Mouse (Mus musculus): ENCODE measurements around the gene Flt3l. TPM values are rescaled to one million over a fixed set of nuclear protein-coding genes. Genes with fewer than 3 reads are reported as not detected.
"Not testable (repeated sequence)": the region's sequence is repeated elsewhere in the genome, so short reads cannot be mapped to it uniquely, and the experiment has no call there.

The Flt3l gene
- total RNA-seq, 2 experiments from 2014 or later = 18.8 to 23.1 TPM

GRCm38 (mm10) chr7:45125144-45125600, 11.1 kb downstream of the Flt3l start:
- no peak for DNase-seq (ENCODE audit: low spot score in 2 of 2)

- peak; percentile 91 to 97 for DNase-seq (ENCODE audit: low spot score in 2 of 2)
These were observed 11.7 kb downstream of the Flt3l start, which contains the start of gene Rps11 for GRCm38 (mm10) chr7:45124224-45125143. Gene Rps11, minus strand, starts transcription at chr7:45124439.

- DNase-seq (ENCODE audit: low spot score in 2 of 2) = no peak
These were observed 13.1 kb downstream of the Flt3l start for GRCm38 (mm10) chr7:45123186-45123570.

DNA sequence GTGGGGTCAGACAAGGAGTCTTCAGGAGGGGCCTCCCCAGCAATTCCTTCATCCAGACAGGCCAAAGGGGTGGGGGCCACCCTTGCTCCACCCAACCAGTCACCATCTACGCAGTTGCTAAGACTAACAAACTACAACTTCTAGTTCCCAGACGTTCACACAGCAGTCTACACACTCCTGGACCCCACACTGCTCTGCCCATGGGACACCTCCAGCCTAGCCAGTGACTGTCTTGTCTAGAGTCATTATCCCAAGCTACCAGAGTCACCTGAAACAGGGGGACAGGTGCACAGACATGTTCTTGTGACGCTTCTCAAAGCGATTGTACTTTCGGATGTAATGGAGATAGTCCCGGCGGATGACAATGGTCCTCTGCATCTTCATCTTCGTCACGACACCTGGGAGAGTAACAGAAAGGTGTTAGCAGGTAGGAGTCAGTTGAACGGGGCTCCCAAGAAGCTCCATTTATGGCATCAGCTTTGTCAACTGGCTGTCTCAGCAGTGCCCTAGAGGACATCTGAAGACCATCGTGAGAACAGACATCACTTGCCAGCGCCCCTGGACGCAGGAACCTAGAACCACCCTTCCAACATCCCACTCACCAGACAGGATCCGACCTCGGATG, 13.6 kb downstream of the Flt3l start:
- no peak for DNase-seq (ENCODE audit: low spot score in 2 of 2)

GRCm38 (mm10) chr7:45121966-45122365, 14.3 kb downstream of the Flt3l start:
- no peak for DNase-seq (ENCODE audit: low spot score in 2 of 2)

GRCm38 (mm10) chr7:45121404-45121803, 14.8 kb downstream of the Flt3l start:
- no peak for DNase-seq (ENCODE audit: low spot score in 2 of 2)

- no peak for DNase-seq (ENCODE audit: low spot score in 2 of 2)
These were observed 16.2 kb downstream of the Flt3l start for GRCm38 (mm10) chr7:45119780-45120709.

DNA sequence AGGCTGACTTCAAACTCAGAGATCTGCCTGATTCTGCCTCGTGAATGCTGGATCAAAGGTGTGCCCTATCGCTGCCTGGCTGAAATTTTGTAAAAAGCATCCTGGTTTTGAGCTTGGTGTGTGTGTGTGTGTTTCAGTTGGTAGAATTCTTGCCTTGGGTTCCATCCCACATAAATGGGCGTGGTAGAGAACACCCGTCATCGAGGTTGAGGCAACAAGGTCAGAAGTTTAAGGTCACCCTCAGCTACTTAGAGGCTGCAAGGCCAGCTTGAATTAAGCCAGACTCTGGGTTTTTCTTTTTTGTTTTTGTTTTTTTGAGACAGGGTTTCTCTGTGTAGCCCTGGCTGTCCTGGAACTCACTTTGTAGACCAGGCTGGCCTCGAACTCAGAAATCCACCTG, 17.9 kb downstream of the Flt3l start:
- DNase-seq (ENCODE audit: low spot score in 2 of 2) = no peak

DNA sequence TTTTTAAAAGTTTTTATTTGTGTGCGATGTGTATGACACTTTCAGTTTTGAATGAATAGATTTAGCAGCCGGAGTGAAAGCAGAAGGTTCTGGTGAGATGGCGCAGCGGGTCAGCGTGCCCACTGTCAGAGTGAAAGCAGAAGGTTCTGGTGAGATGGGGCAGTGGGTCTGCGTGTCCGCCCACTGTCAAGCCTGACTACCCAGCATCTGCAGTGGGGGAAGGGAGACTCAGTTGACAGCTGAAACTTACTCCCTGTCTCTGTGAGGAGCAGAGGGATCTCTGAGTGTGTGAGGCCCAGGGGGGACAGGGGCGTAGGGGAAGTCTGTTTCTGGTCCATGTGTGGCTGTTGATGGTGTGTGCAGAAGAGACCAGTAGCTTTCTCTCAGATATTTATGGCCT, 18.7 kb downstream of the Flt3l start:
- no peak for DNase-seq (ENCODE audit: low spot score in 2 of 2)

DNA sequence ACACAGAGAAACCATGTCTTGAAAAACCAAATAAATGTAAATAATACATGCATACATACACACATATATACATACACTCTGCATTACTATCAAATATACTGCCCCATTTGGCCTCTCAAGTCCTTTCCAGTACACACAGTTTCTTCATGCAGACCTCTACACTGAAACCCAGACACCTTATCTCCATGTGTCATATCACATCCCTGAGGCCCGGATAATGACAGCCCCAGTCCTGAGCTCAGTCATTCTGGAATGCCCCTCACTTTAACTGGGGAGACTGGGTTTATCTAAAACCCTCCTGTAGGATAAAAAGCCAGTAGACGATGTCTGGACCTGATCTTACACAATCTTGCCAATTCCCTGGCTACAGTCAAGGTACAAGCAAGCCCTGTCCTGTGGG, 22.8 kb downstream of the Flt3l start:
- no peak for DNase-seq (ENCODE audit: low spot score in 2 of 2)

DNA sequence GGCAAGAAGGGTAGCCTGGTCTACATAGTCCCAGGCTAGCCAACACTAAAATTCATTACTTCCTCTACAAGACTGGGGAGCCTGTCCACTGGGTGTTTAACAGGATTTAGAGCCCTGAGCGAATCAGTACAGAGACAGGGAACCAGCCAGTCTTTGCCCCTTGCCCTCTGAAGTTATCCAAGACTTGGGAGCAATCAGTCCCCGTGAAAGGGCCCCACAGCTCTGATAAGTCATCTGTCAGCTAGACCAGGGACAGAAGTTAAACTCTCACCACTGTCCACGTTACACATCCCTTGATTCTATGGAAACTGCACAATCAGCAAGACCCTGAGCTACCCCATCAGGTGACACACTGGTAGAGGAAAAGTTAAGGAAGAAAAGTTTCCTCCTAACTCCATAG, 23.7 kb downstream of the Flt3l start:
- DNase-seq (ENCODE audit: low spot score in 2 of 2) = no peak

DNA sequence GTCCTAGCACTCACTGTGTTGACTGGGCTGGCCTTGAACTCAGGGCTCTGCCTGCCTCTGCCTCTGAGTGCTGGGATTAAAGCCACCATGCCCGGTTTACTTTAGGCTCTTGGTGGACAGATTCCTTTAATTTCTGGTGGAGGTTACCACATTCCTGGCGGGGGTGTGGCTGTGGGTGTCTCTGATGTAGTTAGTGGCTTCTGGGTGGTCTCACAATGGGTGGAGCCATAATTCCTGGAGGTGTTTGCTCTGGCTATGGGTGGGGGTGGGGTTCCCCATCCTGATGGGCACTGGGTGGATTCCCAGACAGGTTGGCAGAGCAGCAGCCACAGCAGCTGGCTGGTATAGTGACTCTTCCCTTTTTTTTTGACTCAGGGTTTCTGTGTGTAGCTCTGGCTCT, 24.3 kb downstream of the Flt3l start:
- DNase-seq (ENCODE audit: low spot score in 2 of 2) = no peak

DNA sequence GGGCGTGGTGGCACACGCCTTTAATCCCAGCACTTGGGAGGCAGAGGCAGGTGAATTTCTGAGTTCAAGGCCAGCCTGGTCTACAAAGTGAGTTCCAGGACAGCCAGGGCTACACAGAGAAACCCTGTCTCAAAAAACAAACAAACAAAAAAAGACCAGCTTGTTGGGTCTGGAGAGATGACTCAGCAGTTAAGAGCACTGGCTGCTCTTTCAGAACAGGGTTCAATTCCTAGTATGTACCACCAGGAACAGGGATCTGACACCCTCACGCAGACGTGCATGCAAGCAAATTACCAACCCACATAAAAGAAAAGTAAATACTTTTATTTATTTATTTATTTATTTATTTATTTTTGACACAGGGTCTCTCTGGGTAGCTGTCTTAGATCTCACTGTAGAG, 26.1 kb downstream of the Flt3l start:
- DNase-seq (ENCODE audit: low spot score in 2 of 2) = not testable (repeated sequence)

DNA sequence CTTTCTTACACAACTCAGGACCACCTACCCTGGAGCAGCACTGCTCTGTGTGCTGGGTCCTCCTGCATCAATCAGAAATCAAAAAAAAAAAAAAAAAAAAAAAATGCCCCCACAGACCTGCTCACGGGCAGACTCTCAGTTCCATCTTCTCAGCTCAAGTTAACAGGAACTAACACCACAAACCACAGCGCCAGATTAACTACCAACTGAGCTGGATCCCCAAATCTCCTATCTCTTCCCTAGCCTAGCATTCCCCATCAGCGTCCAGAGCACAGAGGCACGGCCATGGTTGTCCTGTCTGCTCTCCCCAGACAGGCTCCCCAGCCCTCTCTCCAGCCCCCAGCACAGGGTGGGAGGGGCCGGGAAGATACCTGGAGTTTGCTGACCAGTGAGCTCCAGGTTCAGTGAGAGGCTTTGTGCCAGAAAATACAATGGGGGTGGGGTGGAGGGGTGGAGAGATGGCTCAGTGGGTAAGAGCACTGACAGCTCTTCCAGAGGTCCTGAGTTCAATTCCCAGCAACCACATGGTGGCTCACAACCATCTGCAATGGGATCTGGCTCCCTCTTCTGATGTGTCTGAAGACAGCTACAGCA, 29.1 kb downstream of the Flt3l start:
- DNase-seq (ENCODE audit: low spot score in 2 of 2) = no peak

GRCm38 (mm10) chr7:45106441-45106840, 29.8 kb downstream of the Flt3l start:
- DNase-seq (ENCODE audit: low spot score in 2 of 2) = no peak

GRCm38 (mm10) chr7:45105491-45105890, 30.7 kb downstream of the Flt3l start:
- no peak for DNase-seq (ENCODE audit: low spot score in 2 of 2)

DNA sequence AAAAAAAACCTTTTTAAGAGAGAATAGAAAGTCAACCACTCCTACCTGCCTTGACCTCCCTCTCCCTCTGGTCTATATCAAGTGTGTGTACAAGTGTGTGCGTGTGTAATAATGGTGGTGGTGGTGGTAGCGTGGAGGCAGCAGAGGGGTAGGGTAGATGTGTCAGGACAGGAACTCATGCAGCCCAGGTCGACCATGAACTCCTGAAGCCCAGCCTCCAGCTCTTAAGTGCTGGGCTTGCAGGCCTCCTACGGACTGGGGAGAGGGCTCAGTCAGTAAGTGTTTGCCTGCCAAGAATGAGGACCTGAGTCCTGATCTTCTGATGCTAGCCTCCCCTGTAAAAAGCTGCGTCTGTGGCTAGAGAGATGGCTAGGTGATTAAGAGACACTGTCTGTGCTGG, 31.3 kb downstream of the Flt3l start:
- DNase-seq (ENCODE audit: low spot score in 2 of 2) = no peak

- peak; percentile 47 to 72 for DNase-seq (ENCODE audit: low spot score in 2 of 2)
These were observed 32.5 kb downstream of the Flt3l start, which contains the start of gene Fcgrt for GRCm38 (mm10) chr7:45103652-45104180. Gene Fcgrt, minus strand, starts transcription at chr7:45103851.

GRCm38 (mm10) chr7:45102940-45103585, 33.2 kb downstream of the Flt3l start:
- no peak for DNase-seq (ENCODE audit: low spot score in 2 of 2)

DNA sequence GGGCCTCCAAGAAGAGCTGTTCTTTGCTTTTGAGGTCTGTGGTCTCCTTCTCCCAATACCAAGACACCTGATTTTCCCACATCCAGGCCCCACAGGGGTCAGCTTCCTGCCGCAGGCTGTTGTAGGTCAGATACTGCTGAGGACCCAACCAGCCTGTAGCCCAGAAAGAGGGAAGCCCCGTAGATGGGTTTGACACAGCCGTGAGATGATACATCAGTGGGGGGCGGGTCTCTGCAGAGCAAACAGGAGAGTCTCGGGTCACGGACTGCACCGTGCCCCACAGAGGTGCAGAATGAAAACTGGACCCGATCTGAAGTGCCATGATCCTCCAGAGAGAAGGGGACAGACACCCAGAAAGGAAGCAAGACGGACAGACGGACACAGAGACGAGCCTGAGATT, 33.8 kb downstream of the Flt3l start:
- no peak for DNase-seq (ENCODE audit: low spot score in 2 of 2)

Data from adrenal gland, postnatal 4 days (tissue).